Mouse (Mus musculus) cerebellum, adult 2 months (tissue): ENCODE measurements around the gene Abcb11.

Experiments used
- CTCF ChIP-seq: fragments of 200-500 bp; IDR thresholded peaks from 2 replicates; pipeline ENCODE4 v1.5.1; 2011; ENCODE audit warnings: low read depth, mild to moderate bottlenecking, control low read depth, low read length, moderate library complexity, borderline replicate concordance; ENCODE audit not compliant: insufficient read depth
- POLR2A ChIP-seq: fragments of 200-500 bp; IDR thresholded peaks from 2 replicates; pipeline ENCODE4 v1.6.1; 2011; ENCODE audit warnings: low read length, control low read depth, borderline replicate concordance; ENCODE audit not compliant: insufficient read depth

GRCm38 (mm10) chr2:69189222-69189621 is 153.2 kb downstream of the Abcb11 start:
- no peak for TF ChIP-seq CTCF
- no peak for TF ChIP-seq POLR2A
